Mouse (Mus musculus): ENCODE data around the gene Cel. TPM values are rescaled to one million over a fixed set of nuclear protein-coding genes. Genes with fewer than 3 reads are reported as not detected.
A peak's percentile ranks its signal among the peaks of the same experiment; 100 is the strongest.

Cel gene
- polyA plus RNA-seq, 1 experiment from 2014 or later, result not detected

DNA sequence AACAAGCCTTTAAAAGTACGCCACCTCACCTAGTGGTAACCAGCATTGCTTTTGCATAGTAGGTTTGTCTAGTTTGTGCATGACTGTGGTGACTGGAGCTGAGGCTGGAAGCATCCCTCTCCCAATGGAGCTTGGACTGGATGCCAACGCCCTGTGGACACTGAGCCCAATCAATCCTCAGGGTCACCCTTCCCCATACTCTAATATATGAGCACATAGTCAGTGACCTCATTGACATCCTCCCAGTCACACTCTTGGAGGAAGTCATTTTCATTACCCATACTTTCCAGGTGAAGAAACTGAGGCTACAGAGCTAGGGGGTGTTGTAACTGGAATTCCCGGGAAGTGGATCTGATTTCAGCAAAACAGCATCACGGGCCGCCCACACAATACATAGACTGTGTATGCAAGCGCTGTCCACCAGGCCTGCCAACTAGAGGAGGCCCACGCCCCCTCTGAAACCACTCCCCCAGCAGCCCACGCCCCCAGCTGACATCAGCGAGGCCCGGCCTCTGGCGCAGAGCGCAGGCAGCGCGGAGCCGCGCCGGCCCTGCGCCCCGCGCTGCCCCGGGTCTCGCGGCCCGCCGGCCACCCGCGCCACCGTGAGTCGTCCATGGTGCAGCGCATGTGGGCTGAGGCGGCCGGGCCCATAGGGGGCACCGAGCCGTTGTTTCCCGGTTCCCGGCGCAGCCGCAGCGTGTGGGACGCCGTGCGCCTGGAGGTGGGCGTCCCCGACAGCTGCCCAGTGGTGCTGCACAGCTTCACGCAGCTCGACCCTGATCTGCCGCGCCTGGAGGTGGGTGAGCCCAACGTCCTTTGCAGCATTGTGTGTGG is 30.0 kb downstream of the Cel start:
- ATAC-seq (peak; percentile 77), DNase-seq (ENCODE audit: low read depth, low spot score) (no peak)
- no peak for TF ChIP-seq CTCF (IDR thresholded peaks at IDR 0.05)
- POLR2A ChIA-PET, result interaction anchor here (1.0 to 1.8 kb wide), 6 partner anchors 8 to 16 kb away, joined by 3 to 6 read pairs (median 3); no protein-coding TSS in a partner anchor
- H3K27me3 ChIP-seq, result no peaks in the 10 kb centered on the region
- in situ Hi-C loops (cut with MboI; ENCODE audit: low pct_unique_long_range_greater_than_20kb), result no loop called here
- CTCF ChIA-PET, result interaction anchor here (1.1 kb wide), 1 partner anchor 44 kb away, joined by 3 read pairs; no protein-coding TSS in a partner anchor

DNA sequence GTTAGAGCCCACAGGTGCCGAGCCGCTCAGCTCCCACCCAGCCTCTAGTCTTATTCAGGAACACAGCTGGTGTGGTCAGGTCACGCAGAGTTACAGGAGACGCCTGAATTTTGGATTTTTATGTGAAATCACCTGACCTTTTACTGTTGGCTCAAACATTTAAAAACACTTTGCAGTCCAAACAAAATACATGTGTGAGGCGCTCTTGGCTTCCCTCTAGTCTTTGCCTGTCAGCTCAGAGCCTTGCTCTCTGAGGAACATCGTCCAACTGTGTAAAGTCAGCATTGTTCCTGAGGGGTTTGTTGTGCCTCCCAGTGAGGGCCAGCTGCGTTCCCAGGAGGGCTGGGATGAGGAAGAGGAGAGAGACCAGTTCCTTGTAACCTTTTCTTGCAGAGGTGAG is 32.9 kb downstream of the Cel start:
- H3K27me3 ChIP-seq, result no peaks in the 10 kb centered on the region
- CTCF ChIA-PET, result interaction anchor here (3.6 kb wide), 1 partner anchor 14 kb away, joined by 18 read pairs; no protein-coding TSS in a partner anchor
- POLR2A ChIA-PET, result no interaction called here
- TF ChIP-seq CTCF (IDR thresholded peaks at IDR 0.05), result no peak
- ATAC-seq, result no peak
- in situ Hi-C loops (cut with MboI; ENCODE audit: low pct_unique_long_range_greater_than_20kb), result no loop called here
- DNase-seq (ENCODE audit: low read depth, low spot score), result no peak

GRCm38 (mm10) chr2:28529856-28530255 is 33.3 kb downstream of the Cel start:
- CTCF ChIA-PET, result interaction anchor here (1.4 to 3.6 kb wide), 2 partner anchors 13 to 18 kb away, joined by 4 to 18 read pairs; no protein-coding TSS in a partner anchor

DNA sequence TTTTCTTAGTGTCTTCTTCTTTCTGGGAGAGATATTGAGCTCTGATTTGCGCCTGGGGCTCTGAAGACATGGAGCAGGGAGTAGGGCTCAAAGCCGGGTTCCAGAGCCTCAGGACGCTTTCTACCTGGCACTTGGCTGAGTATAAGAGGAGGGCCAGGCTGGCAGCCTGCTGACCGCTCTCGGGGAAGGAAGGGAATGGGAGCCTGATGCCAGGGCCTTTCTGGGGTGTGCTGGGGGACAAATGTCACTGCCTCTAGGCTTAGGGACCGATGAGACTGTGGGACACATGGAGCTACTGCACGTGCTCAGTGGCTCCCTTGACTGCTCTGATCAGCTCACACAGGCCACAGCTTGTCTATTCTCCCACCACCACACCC is 34.9 kb downstream of the Cel start:
- ATAC-seq, result no peak

More at GRCm38 (mm10) chr2:28529856-28530255, 33.3 kb downstream of the Cel start:
- no peak for TF ChIP-seq CTCF (IDR thresholded peaks at IDR 0.05)
- ATAC-seq (no peak), DNase-seq (ENCODE audit: low read depth, low spot score) (no peak)
- H3K27me3 ChIP-seq, result no peaks in the 10 kb centered on the region
- POLR2A ChIA-PET, result interaction anchor here (1.1 kb wide), 1 partner anchor 13 kb away, joined by 3 read pairs; no protein-coding TSS in a partner anchor
- in situ Hi-C loops (cut with MboI; ENCODE audit: low pct_unique_long_range_greater_than_20kb), result no loop called here

DNA sequence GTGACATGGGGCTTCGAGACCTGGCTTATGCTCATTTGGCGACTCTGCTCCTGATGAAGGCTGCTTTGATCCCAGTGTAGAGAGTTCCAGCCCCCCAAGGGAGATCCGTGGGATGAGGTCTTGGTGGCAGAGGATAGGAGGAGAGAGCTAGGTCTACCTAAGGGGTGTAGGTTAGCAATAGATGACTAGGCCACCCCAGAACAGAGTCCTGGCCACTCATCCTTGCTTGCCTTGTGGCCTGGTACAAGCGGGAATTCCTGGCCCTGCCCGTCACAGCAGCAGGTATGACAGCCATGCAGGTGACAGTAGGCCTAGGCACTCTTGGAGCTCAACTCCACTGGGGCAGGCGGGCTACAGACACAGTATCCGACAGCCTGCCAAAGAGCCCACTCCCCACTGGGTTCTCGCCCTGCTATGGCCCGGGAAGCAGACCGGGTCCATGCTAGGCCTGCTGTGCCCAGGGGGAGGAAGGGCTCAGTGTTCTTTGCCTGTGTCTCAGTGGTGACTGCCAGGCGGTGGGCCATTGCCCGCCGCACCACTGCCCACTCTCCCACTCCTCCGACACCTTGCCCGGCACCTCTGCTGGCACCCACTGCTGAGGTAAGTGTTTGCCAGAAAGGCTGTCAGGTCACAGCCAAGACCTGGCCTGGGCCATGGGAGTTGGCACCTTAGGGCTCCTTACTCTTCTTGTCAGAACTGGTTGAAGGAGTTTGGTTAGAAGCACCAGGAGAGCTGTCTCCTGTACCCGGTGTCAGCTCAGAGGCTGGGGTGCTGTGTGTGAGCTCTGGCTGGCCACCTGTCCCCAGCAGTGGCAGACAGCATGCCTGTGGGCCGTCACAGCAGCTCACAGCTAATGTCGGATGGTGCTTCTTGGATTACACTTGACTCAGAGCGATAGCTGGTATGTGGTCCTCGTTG is 35.5 kb downstream of the Cel start:
- ChIA-PET POLR2A (no interaction called here), CTCF (interaction anchor here (0.6 to 3.6 kb wide), 3 partner anchors 11 to 1081 kb away, joined by 3 to 18 read pairs (median 12); no protein-coding TSS in a partner anchor)
- no peaks in the 10 kb centered on the region for H3K27me3 ChIP-seq
- no peak for ATAC-seq
- TF ChIP-seq CTCF (IDR thresholded peaks at IDR 0.05), result no peak
- in situ Hi-C loops (cut with MboI; ENCODE audit: low pct_unique_long_range_greater_than_20kb), result no loop called here
- DNase-seq (ENCODE audit: low read depth, low spot score), result no peak

More for the DNA sequence above, 34.9 kb downstream of the Cel start:
- CTCF ChIA-PET, result interaction anchor here (1.4 to 3.6 kb wide), 2 partner anchors 12 to 19 kb away, joined by 4 to 18 read pairs; no protein-coding TSS in a partner anchor
- no peak for TF ChIP-seq CTCF (IDR thresholded peaks at IDR 0.05)
- DNase-seq (ENCODE audit: low read depth, low spot score), result no peak
- H3K27me3 ChIP-seq, result no peaks in the 10 kb centered on the region
- POLR2A ChIA-PET, result no interaction called here
- in situ Hi-C loops (cut with MboI; ENCODE audit: low pct_unique_long_range_greater_than_20kb), result no loop called here

DNA sequence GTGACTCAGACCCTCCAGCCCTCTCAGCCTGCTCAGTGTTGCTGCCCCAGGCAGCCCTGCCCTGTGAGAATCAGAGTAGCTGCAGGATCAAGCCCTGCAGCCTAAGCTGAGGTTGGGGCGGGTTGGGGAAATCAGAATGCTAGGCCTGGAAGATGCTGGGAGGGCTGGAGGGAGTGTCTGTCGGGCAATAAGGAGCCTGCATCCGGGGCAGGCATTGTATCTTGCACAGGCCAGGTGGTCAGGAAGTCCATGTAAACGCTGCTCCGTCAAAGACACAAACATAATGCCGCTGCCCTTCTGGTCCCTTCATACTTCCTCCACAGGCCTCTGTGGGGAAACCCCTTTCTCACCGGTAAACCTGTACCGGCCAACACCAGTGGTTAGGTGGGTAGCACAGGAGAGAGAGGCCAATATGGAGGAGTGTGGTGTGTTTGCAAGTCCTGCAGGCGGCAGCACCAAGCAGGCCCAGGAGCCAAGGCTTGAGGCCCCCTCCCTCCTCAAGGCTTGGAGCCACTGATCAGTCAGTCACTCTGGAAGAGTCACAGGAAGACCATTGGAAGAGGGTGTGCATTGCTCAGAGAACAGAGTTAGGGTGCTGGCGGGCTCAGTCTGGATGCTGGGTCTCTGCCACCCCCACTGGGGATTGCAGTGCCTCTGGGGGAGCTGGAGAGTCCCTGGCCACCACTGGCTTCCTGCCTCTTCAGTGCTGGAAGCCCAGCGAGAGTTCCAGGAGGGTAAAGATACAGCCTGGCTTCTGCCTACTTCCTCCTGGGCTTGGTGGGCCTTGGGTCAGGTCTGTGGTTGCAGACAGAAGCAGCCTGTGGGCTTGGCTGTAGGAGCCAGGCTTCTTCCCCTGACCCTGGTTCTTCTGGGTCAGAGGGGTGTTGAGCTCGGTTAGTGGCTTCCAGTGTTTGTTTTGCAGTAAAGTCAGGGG is 37.0 kb downstream of the Cel start:
- TF ChIP-seq CTCF (IDR thresholded peaks at IDR 0.05), result no peak
- no peaks in the 10 kb centered on the region for H3K27me3 ChIP-seq
- DNase-seq (ENCODE audit: low read depth, low spot score), result no peak
- CTCF ChIA-PET, result interaction anchor here (0.9 to 3.0 kb wide), 3 partner anchors 9 to 21 kb away, joined by 3 to 12 read pairs (median 12); no protein-coding TSS in a partner anchor
- POLR2A ChIA-PET, result no interaction called here
- in situ Hi-C loops (cut with MboI; ENCODE audit: low pct_unique_long_range_greater_than_20kb), result no loop called here
- ATAC-seq, result no peak

DNA sequence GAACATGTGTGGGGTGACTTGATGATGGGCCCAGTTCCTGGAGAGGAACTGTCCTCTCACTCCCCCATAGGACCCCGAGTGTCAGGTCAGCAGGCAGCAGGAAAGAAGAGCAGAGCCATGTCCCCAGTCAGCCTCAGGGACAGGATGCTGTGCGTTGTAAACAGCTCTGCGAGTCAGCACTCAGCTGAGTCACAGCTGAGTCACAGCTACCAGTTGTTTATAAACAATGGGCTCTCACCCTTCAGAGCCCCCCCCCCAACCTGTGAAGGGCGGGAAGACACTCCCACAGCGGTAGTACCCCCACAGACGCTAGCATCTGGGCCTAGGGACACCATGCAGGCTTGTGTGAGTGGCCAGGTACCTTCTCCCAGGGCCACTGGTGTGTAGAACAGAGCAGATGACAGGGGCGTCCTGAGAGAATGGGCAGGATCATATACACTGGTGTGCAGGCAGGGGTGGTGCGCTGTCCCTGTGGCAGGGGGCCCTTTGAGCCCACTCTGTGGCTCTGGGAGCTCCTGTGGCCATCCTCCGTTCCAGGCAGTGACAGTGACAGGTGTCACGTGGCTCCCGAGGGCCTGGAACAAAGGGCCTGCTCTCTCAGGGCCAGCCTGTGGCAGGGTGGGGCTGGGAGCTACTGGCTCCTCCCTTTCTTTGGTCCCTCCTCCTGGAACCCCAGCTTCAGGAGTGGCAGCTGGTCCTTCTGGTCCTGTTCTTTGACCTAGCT is 37.8 kb downstream of the Cel start:
- in situ Hi-C loops (cut with MboI; ENCODE audit: low pct_unique_long_range_greater_than_20kb), result no loop called here
- no peaks in the 10 kb centered on the region for H3K27me3 ChIP-seq
- DNase-seq (ENCODE audit: low read depth, low spot score), result no peak
- peak; percentile 72 for ATAC-seq
- ChIA-PET CTCF (interaction anchor here (0.9 to 3.0 kb wide), 3 partner anchors 8 to 22 kb away, joined by 3 to 12 read pairs (median 12); no protein-coding TSS in a partner anchor), POLR2A (interaction anchor here (0.9 to 2.1 kb wide), 3 partner anchors 9 to 19 kb away, joined by 3 to 4 read pairs (median 3); partner anchors contain the start of gene Ralgds)
- no peak for TF ChIP-seq CTCF (IDR thresholded peaks at IDR 0.05)

- in situ Hi-C loops (cut with MboI; ENCODE audit: low pct_unique_long_range_greater_than_20kb), result no loop called here
- ChIA-PET CTCF (interaction anchor here (1.2 to 1.7 kb wide), 3 partner anchors 14 to 98 kb away, joined by 3 to 5 read pairs (median 5); no protein-coding TSS in a partner anchor), POLR2A (interaction anchor here (0.9 to 2.1 kb wide), 5 partner anchors 9 to 20 kb away, joined by 3 to 5 read pairs (median 3); partner anchors contain the start of gene Ralgds)
- no peak for DNase-seq (ENCODE audit: low read depth, low spot score)
- no peak for TF ChIP-seq CTCF (IDR thresholded peaks at IDR 0.05)
- no peak for ATAC-seq
- H3K27me3 ChIP-seq, result no peaks in the 10 kb centered on the region
Measured at GRCm38 (mm10) chr2:28524406-28524805, 38.8 kb downstream of the Cel start.

Data from Patski (cell line).